Mouse (Mus musculus): Measurements from ENCODE around the gene Kcnab3.

DNA sequence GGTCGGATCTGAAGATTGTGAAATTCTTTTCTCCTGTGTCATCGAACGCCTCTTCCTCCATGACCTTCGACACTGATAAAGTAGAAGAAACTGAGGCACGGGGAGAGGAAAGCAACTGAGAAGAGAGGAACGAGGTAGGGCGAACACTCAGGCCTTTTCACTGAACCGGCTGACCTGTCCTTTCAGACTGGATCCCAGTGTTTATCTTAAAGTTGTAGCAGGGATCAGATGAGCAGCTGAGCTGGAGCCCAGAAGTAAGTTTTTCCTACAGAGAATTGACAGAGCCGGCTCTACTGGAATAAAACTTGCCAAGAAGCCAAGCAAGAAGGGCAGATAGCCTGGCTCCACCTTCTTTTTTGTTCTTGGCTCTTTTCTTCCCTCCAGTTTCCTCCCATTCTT, 44.8 kb downstream of the Kcnab3 start:
- TF ChIP-seq POLR2A (IDR thresholded peaks at IDR 0.05; ENCODE audit: insufficient read length, low read depth) (no peak), POLR2AphosphoS2 (IDR thresholded peaks at IDR 0.05; ENCODE audit: insufficient read length, low read depth) (no peak), CEBPB (IDR thresholded peaks at IDR 0.05; ENCODE audit: insufficient read depth, poor library complexity, severe bottlenecking) (no peak), USF1 (IDR thresholded peaks at IDR 0.05; ENCODE audit: low read depth) (no peak), MYOG (IDR thresholded peaks at IDR 0.05; ENCODE audit: control insufficient read depth in 1 of 3, insufficient read depth in 1 of 3, insufficient read length in 2 of 3, low read depth in 2 of 3) (no peak), MAX (IDR thresholded peaks at IDR 0.05; ENCODE audit: low read depth) (no peak), SRF (IDR thresholded peaks at IDR 0.05; ENCODE audit: control insufficient read depth, insufficient read length, low read depth) (no peak), E2F4 (IDR thresholded peaks at IDR 0.05; ENCODE audit: insufficient read depth) (no peak), REST (IDR thresholded peaks at IDR 0.05; ENCODE audit: insufficient read depth, insufficient read length) (no peak), TCF3 (IDR thresholded peaks at IDR 0.05; ENCODE audit: insufficient read length, low read depth) (no peak)

Data from myocyte (in vitro differentiated cells).